Mouse (Mus musculus): ENCODE measurements at regions not wholly inside any gene's neighbourhood (a gene's known extent, or its start where the extent isn't known, plus 50 kb on each side); places are given as distances from the start of the nearest gene placed in this dataset.
A peak's percentile ranks its signal among the peaks of the same experiment; 100 is the strongest.

- WGBS = 88% methylated on average over 3 of the region's 3 CpGs
- Histone ChIP-seq H3K9me3 (ENCODE audit: low read length) (no peaks in the 10 kb centered on the region), H3K27me3 (ENCODE audit: insufficient read depth, low read length) (no peaks in the 10 kb centered on the region), H3K4me1 (ENCODE audit: insufficient read depth) (no peaks in the 10 kb centered on the region), H3K9ac (no peak overlapping the region), H3K36me3 (ENCODE audit: insufficient read depth) (no peaks in the 10 kb centered on the region), H3K4me3 (ENCODE audit: low read depth, low read length) (no peak overlapping the region), H3K27ac (ENCODE audit: low read depth, low read length) (no peak overlapping the region), H3K4me2 (ENCODE audit: low read depth) (no peak overlapping the region)
- DNase-seq (no peak), ATAC-seq (no peak)
- no peak for TF ChIP-seq CTCF (IDR thresholded peaks at IDR 0.05; ENCODE audit: low read depth)
Measured at GRCm38 (mm10) chr7:83043746-83044145, 176.6 kb downstream of the Mex3b start.

DNA sequence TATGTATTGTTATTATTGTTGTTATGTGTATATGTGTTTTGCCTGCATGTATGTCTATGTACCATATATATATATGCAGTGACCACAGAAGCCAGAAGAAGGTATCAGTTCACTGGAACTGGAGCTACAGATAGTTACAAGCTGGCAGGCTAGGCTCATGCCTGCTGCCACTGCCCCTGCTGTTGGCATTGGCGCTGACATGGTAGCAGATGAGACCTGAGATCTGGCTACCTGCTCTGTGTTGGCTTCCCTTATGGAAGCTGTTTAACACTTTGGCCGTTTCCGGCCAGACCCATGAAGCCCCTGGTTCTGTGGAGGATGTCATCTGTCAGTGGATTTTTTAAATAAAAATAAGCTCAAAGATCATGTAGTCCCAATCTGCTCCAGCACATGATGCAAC is 178.1 kb downstream of the Mex3b start:
- Histone ChIP-seq H3K27ac (ENCODE audit: low read depth, low read length) (no peak overlapping the region), H3K4me2 (ENCODE audit: low read depth) (no peak overlapping the region), H3K4me1 (ENCODE audit: insufficient read depth) (no peaks in the 10 kb centered on the region), H3K27me3 (ENCODE audit: insufficient read depth, low read length) (no peaks in the 10 kb centered on the region), H3K4me3 (ENCODE audit: low read depth, low read length) (no peak overlapping the region), H3K9ac (no peak overlapping the region), H3K36me3 (ENCODE audit: insufficient read depth) (no peaks in the 10 kb centered on the region), H3K9me3 (ENCODE audit: low read length) (no peaks in the 10 kb centered on the region)
- TF ChIP-seq CTCF (IDR thresholded peaks at IDR 0.05; ENCODE audit: low read depth) = no peak
- ATAC-seq (no peak), DNase-seq (no peak)
- 93% methylated on average over 3 of the region's 3 CpGs for WGBS

GRCm38 (mm10) chr7:83050011-83050410 is 182.9 kb downstream of the Mex3b start:
- Histone ChIP-seq H3K9me3 (ENCODE audit: low read length) (no peaks in the 10 kb centered on the region), H3K4me1 (ENCODE audit: insufficient read depth) (no peaks in the 10 kb centered on the region), H3K9ac (no peak overlapping the region), H3K36me3 (ENCODE audit: insufficient read depth) (no peaks in the 10 kb centered on the region), H3K4me2 (ENCODE audit: low read depth) (no peak overlapping the region), H3K4me3 (ENCODE audit: low read depth, low read length) (no peak overlapping the region), H3K27me3 (ENCODE audit: insufficient read depth, low read length) (no peaks in the 10 kb centered on the region), H3K27ac (ENCODE audit: low read depth, low read length) (no peak overlapping the region)
- DNase-seq (no peak), ATAC-seq (no peak)
- TF ChIP-seq CTCF (IDR thresholded peaks at IDR 0.05; ENCODE audit: low read depth) = no peak
- 25% methylated on average over 3 of the region's 3 CpGs for WGBS

GRCm38 (mm10) chr7:83050833-83051497 is 183.8 kb downstream of the Mex3b start:
- Histone ChIP-seq H3K4me3 (ENCODE audit: low read depth, low read length) (no peak overlapping the region), H3K9ac (no peak overlapping the region), H3K4me1 (ENCODE audit: insufficient read depth) (no peaks in the 10 kb centered on the region), H3K9me3 (ENCODE audit: low read length) (no peaks in the 10 kb centered on the region), H3K27me3 (ENCODE audit: insufficient read depth, low read length) (no peaks in the 10 kb centered on the region), H3K36me3 (ENCODE audit: insufficient read depth) (no peaks in the 10 kb centered on the region), H3K4me2 (ENCODE audit: low read depth) (no peak overlapping the region), H3K27ac (ENCODE audit: low read depth, low read length) (no peak overlapping the region)
- 95% methylated on average over 6 of the region's 6 CpGs for WGBS
- no peak for DNase-seq
- no peak; the same call in 1 of the 2 replicates for ATAC-seq
- TF ChIP-seq CTCF (IDR thresholded peaks at IDR 0.05; ENCODE audit: low read depth) = no peak

DNA sequence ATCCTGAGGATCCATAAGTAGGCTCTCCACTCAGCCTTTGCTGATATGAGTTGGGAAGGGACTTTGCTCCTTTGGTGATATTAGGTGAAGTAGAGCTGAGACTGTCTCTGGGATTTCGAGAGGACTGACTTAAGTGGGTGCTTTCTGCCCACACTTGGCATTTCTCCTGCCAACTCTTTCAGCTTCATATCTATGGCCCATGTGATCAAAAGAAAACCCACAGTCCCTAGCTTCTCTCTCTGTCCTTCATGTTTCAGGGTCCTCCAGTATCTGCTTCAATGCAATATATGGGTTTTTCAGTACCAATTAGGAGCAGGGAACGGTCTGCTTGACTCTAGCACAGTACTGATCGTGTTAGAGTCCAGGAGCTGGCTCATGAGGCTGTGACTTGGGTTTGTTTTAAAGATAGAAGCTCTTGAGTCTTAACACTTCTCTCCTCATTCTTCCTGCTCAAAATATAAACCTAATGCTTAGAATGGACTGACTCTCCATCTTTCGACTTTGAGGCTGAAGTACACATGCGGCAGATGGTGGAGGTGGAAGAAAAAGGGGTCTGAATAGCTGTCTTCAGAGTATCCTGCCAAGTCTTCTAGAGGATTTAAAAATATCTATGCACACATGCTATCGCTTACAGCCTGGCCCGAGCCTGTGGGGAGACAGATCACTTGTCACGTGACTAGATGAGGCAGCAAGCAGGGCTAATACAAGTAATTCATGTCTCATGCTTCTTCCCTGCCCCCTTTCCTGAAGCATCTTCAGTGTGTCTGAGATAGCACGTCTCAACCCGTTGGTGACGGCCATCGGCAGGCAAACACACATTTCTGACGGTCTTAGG is 189.2 kb downstream of the Mex3b start:
- no peaks in the 10 kb centered on the region for H3K4me1 ChIP-seq (ENCODE audit: insufficient read depth)
- ATAC-seq (peak; percentile 77), DNase-seq (peak; percentile 35)
- TF ChIP-seq CTCF (IDR thresholded peaks at IDR 0.05; ENCODE audit: low read depth) = no peak
- no peak overlapping the region for H3K27ac ChIP-seq (ENCODE audit: low read depth, low read length)
- no peak overlapping the region for H3K9ac ChIP-seq
- no peaks in the 10 kb centered on the region for H3K36me3 ChIP-seq (ENCODE audit: insufficient read depth)
- H3K27me3 ChIP-seq (ENCODE audit: insufficient read depth, low read length) = no peaks in the 10 kb centered on the region
- H3K4me3 ChIP-seq (ENCODE audit: low read depth, low read length) = no peak overlapping the region
- 70% methylated on average over 13 of the region's 13 CpGs for WGBS
- no peaks in the 10 kb centered on the region for H3K9me3 ChIP-seq (ENCODE audit: low read length)
- no peak overlapping the region for H3K4me2 ChIP-seq (ENCODE audit: low read depth)

DNA sequence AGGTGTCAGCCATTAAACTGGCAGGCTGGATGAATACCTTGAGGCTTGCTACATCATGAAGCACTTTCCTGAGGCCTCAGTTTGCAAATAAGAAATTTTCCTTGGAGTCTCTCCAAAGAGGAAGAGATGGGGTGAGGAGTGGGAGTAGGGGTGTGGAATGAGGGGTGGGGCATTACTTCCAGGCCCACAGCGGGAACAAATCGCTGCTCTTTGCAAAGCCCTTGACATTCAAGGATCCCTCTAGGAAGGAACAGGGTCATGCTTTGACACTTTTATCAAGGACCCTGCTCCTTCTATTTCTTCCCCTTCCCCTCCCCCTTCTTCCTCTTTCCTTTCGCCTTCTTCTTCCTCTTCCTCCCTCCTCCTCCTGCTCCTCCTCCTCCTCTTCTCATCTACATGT is 193.2 kb downstream of the Mex3b start:
- TF ChIP-seq CTCF (IDR thresholded peaks at IDR 0.05; ENCODE audit: low read depth) = no peak
- no peaks in the 10 kb centered on the region for H3K27me3 ChIP-seq (ENCODE audit: insufficient read depth, low read length)
- H3K27ac ChIP-seq (ENCODE audit: low read depth, low read length) = no peak overlapping the region
- H3K4me3 ChIP-seq (ENCODE audit: low read depth, low read length) = no peak overlapping the region
- no peaks in the 10 kb centered on the region for H3K9me3 ChIP-seq (ENCODE audit: low read length)
- DNase-seq = no peak
- H3K36me3 ChIP-seq (ENCODE audit: insufficient read depth) = no peaks in the 10 kb centered on the region
- no peak overlapping the region for H3K9ac ChIP-seq
- ATAC-seq = no peak
- H3K4me1 ChIP-seq (ENCODE audit: insufficient read depth) = no peaks in the 10 kb centered on the region
- 72% methylated on average over 3 of the region's 3 CpGs for WGBS
- H3K4me2 ChIP-seq (ENCODE audit: low read depth) = no peak overlapping the region

GRCm38 (mm10) chr7:83060733-83061132 is 193.6 kb downstream of the Mex3b start:
- Histone ChIP-seq H3K4me2 (ENCODE audit: low read depth) (no peak overlapping the region), H3K9ac (no peak overlapping the region), H3K4me1 (ENCODE audit: insufficient read depth) (no peaks in the 10 kb centered on the region), H3K9me3 (ENCODE audit: low read length) (no peaks in the 10 kb centered on the region), H3K27ac (ENCODE audit: low read depth, low read length) (no peak overlapping the region), H3K36me3 (ENCODE audit: insufficient read depth) (no peaks in the 10 kb centered on the region), H3K27me3 (ENCODE audit: insufficient read depth, low read length) (no peaks in the 10 kb centered on the region), H3K4me3 (ENCODE audit: low read depth, low read length) (no peak overlapping the region)
- no peak for TF ChIP-seq CTCF (IDR thresholded peaks at IDR 0.05; ENCODE audit: low read depth)
- no peak for ATAC-seq
- no peak for DNase-seq
- WGBS = 27% methylated on average over 5 of the region's 5 CpGs
